Mouse (Mus musculus): ENCODE results near the gene Nup85.

DNA sequence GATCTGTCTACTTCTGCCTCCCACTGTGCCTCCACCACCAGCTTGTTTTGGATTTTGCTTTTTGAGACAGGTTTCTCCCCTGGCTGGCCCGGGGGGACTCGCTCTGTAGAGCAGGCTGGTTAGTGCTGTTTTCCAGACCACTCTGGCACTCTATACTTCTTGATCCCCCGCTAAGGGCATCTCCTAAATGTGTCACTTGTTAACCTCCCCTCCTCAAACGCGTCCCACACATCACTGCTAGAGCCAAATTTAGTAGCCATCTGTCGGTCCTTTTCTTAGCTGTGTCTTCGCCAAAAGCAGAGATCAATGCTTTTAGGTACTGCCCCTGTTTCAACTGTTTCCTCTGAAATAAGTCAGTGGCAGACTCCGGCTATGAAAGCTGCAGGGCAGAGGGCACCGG lies 45.5 kb upstream of the Nup85 start:
- TF ChIP-seq CTCF (IDR thresholded peaks at IDR 0.05; ENCODE audit: low read depth) (no peak), EP300 (IDR thresholded peaks at IDR 0.05; ENCODE audit: low read depth) (no peak)
